Mouse (Mus musculus) liver (tissue): ENCODE measurements around the gene Ftsj3.

Source experiments
- DNase-seq: peaks from one replicate; pipeline ENCODE4 v3.0.0-alpha.2; 2020; ENCODE audit warnings: mixed read lengths

The Ftsj3 gene

GRCm38 (mm10) chr11:106255685-106256451 is at the start of gene Ftsj3, which contains the start of gene Psmc5:
Ftsj3 (minus strand) TSS chr11:106256079.
Psmc5 (plus strand) TSS chr11:106256154.
- DNase-seq: peak; percentile 95

- no peak for DNase-seq
These were observed 49.6 kb upstream of the Ftsj3 start for GRCm38 (mm10) chr11:106305348-106306064.

GRCm38 (mm10) chr11:106302634-106303033 is 46.8 kb upstream of the Ftsj3 start:
- peak; percentile 70 for DNase-seq

GRCm38 (mm10) chr11:106301765-106302164 is 45.9 kb upstream of the Ftsj3 start, which contains the start of gene Gh:
Gh (minus strand) TSS chr11:106301865.
- DNase-seq: no peak

GRCm38 (mm10) chr11:106291861-106292260 is 36.0 kb upstream of the Ftsj3 start:
- no peak for DNase-seq

- no peak for DNase-seq
These were observed 34.5 kb upstream of the Ftsj3 start for GRCm38 (mm10) chr11:106290376-106290775.

DNA sequence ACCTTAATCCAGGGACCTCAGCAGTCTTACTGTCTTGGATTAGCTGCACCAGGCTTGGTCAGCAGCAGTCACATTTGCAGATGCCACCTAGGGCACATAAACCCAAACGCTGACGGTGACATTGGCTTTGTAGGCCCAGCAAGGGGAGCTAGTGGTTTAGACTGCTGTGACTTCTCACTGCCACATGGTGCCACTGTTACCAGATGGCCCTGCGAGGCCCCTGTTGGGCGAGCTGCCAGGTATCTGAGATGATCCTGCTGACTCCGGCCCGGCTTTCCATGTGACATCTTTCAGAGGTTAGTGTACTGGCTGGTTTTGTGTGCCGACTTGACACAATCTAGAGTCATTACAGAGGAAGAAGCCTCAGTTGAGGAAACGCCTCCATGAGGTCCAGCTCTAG is 33.5 kb upstream of the Ftsj3 start:
- DNase-seq: peak; percentile 21

DNA sequence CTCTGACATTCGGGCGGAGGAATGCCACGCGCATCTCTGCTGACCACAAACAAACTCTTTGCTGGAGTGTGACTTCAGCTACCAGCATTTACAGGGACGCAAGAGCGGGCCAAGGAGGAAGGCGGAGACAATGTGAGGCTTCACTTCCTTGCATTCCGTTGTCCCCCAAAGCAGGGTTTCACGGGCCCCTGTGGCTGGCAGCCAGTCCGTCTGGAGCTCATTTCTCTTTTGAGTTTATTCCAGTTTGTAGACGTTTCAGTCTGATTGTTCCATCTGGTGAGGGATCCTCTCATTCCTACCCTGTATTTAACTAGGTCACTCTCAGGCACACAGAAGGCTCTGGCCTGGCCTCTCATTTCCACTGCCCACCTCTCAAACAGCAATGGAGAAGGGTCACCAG is 31.1 kb upstream of the Ftsj3 start:
- no peak for DNase-seq

DNA sequence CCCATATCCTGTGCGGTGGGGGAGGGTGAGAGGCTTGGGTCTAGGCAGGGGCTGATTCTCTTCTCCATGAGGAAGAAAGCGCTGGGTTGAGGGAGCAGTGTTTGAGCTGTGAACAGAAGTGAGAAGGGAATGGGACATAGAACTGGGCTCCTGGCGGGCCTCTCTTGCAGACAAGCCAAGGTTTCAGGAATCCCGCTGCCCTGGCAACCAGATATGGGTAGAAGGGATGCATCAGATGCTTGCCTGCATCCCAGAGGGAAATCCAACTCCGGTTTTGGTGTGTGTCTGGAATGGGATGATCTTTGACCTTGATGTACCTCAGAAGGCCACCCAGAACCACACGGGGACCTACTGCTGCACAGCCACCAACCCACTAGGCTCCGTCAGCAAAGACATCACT is 30.3 kb upstream of the Ftsj3 start:
- no peak for DNase-seq

GRCm38 (mm10) chr11:106284126-106284525 is 28.2 kb upstream of the Ftsj3 start:
- no peak for DNase-seq

GRCm38 (mm10) chr11:106283371-106283770 is 27.5 kb upstream of the Ftsj3 start:
- DNase-seq: no peak

GRCm38 (mm10) chr11:106282452-106282851 is 26.6 kb upstream of the Ftsj3 start:
- no peak for DNase-seq

DNA sequence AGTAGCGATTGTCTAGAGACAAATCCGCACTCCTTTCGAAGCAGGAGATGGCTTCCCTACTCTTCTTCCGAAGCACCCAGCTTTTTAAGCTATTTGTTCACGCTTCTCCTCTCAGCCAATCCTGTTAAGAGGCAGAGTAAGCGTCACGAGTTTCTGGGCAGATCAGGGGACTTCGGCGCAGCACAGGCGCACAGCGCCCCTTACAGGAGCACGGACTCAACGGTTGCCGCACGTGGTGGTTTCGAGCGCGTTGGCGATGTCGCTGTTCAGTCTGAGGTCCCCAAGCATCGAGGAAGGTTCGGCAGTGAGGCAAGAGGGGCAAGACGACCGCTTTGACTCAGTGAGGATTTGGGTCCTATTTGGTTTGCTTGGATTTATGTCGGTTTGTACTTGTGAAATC is 20.6 kb upstream of the Ftsj3 start, which contains the start of gene Tcam1:
Tcam1 (plus strand) TSS at position 219 of the 400 bp plus-strand sequence.
- peak; percentile 89 for DNase-seq

- DNase-seq: no peak
These were observed 19.1 kb upstream of the Ftsj3 start for GRCm38 (mm10) chr11:106274971-106275411.

DNA sequence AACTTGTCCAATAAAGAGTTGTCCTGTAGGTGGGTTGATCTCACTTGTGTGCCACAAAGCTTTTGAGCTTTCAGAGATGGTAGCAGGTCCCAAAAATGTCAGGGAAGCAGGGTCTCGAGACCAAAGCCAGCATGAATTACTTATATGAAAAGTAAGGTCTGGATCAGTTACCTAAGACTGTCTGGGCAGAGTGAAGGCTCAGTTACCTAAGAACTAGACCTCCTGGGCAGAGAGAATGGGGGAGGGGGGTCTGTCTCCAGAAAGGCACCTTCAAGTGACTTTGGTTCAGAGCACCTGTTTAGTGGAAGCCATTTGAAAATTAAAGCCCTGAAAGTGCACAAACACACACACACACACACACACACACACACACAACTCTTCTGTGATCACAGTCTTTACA is 18.5 kb upstream of the Ftsj3 start:
- DNase-seq: no peak

DNA sequence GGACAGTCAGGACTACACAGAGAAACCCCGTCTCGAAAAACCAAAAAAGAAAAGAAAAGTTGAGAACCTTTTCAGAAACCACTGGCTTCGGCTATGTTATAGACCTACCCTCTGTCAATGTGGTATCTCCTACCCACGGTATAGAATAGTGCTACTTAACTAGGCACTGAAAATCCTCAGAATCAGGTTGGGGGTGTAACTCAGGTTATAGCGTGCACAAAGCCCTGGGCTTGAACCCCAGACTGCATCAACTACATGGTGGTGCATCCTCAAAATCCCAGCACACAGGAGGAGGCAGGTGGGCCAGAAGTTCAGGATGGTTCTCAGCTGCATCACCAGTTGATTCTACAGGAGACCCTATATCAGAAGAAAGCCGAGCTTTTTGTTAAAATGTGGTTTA is 17.9 kb upstream of the Ftsj3 start:
- no peak for DNase-seq

DNA sequence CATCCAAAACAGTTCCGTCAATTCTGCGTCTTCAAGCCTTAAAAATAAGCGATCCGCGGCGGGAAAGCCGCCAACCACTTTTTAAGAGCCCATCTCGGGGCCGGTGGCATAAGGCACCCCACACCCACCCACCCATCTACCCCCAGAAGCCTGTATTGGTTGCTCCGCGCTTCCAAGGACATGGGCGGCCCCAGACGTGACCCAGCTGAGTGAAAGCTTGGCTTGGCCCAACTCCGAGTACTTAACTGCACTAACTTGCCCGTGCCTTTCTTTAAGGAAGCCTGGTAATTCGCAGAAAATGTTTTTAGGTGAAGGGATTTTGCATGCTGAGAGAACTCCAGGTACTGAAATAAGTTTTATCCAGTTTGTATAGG is 17.4 kb upstream of the Ftsj3 start:
- no peak for DNase-seq

- DNase-seq: peak; percentile 100
These were observed 16.9 kb upstream of the Ftsj3 start, which contains the start of gene Smarcd2 for GRCm38 (mm10) chr11:106272644-106273310. Smarcd2 (minus strand) TSS chr11:106272972.

DNA sequence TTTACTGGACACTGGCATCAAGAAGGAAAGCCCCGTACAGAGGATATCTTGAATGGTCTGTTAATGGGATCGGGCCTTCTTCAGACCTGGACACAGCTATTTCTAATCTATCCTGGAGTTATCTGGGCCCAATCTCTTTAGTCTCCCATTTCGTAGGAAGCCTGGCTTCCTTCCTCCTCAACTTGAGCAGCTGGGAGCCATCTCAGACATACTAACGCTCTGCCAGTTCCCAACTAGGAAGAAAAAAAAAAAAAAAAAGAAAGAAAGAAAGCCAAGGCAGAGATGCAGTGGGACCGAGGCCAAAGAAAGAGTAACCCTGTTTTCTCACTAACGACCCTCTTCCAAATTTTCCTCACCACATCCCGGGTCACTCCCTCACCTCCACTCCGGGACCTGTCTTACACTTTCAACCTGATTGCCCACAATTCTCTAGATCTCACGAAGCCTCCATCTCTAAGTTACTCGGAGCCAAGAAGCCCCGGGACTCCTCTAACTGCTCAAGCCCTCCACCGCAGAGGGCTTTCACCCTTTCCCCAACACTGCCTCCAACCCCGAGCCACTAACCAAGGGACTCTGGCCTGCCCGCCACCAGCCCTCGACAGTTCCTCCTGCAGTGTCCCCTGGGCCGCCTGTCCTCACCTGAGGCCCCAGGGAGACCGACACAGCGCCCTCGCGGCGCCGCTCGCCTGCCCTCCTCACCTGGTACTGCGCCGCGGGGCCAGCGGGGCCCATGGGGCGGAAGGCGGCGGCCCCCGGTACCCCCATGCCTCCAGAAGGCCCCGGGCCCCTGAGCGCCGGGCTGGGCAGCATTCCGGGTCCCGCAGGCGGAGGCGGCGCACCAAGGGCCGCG is 16.1 kb upstream of the Ftsj3 start:
- DNase-seq: peak; percentile 63

- DNase-seq: no peak
These were observed 15.4 kb upstream of the Ftsj3 start for GRCm38 (mm10) chr11:106271131-106271793.

DNA sequence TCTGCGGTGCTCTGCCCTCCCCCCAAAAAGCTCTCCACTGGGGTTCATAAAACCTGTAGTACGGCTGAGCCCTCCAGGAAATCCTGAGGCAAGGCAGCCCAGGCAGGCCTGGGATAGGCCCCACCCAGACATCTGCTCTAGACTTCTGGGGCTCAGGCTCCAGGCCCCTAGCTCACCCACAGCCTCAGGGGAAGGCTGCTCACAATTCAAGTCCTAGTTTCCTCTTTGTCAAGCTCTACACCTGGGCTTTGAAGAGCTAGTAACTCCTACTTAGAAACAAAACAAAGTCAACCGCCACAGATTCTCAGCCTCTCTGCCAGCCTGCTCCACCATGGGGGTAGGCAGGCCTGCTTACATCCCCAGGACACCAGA is 13.2 kb upstream of the Ftsj3 start:
- peak; percentile 39 for DNase-seq
